Mouse (Mus musculus) kidney, adult 9 months (tissue): ENCODE data around the gene Armc9.

Source experiments
- DNase-seq: peaks from one replicate; pipeline ENCODE4 v3.0.0; 2022

Gene Armc9

GRCm38 (mm10) chr1:86320822-86321413 is 166.3 kb downstream of the Armc9 start:
- DNase-seq: no peak
